Mouse (Mus musculus) kidney, adult 8-10 months (tissue): Measurements from ENCODE around the gene Dlg5.
A peak's percentile ranks its signal among the peaks of the same experiment; 100 is the strongest.

ENCODE experiments used
- DNase-seq, 2 experiments: peaks; one replicate each; pipeline ENCODE4 v3.0.0; 2022

Gene Dlg5

GRCm38 (mm10) chr14:24182955-24183354 lies 62.8 kb downstream of the Dlg5 start:
- DNase-seq = no peak

DNA sequence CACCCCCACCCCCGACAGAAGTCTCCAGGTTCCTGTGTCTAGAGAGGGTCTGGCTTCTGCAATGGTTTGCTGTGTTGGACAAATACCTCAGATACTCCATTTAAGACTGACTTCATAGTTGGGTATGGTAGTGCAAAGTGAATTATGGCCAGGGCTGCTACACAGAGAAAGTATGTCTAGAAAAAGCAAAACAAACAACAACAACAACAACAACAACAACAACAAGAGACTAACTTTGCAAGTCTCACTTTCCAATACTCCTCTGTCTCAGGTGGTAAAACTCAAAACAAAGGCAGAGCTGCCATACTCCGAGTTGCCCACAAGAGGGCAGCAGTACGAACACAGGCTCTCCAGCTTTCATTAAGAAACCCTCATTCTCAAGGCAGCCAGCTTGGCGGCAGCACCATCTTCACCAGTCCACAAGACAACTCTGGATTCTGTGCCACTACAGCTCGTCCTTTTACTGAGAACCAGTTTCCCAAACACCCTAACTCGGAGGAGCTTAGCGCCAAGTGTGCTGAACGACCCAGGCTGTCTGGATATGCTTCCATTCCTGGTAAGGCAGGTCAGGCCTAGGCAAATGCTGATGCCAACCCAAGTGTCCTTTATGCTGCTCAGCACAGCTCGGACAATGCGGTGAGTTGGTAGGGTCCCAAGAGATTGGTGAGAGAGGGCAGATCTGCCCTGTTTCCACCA lies 63.8 kb downstream of the Dlg5 start:
- DNase-seq = peak; percentile 52 to 72

DNA sequence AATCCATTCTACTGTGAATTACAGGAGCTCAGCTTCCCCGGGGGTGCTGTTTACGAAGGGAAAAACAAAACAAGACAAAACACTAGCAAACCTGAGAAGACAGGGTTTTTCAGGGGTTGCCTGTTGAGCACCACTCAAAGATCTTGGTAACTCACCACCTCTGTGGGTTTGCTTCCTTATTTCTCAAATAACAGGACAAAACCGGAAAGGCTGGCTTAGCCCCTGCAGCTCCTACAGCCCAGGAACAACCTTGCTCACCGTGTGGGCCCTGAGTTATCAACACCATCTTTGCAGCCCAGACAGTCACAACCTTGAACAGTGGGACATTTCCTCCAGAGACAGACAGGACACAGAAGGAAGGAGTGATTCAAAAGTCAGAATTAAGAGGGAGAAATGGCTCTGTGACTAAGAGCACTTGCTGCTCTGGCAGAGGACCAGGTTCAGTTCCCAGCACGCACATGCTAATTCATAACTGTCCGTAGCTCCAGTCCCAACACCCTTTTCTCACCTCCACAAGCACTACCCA lies 66.2 kb downstream of the Dlg5 start:
- peak in 1 of 2 experiments; percentile 27 for DNase-seq

DNA sequence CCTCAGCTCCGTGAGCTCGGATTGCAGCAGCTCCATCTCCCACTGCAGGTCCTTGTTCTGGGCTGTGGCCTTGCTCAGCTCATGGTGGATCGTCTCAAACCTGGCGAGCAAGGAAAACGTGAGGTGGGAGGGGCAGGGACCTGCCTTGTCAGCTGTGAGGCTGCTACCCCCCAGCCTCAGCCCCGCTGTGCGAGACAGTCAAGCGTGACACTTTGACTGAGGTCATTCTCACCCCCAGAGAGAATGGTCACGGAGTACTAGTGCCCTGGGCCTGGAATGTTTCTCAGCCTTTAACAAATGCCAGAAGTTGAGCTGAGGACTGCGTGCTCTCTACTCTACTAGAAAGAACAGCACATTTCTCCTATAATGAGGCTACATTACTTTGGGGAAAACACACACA lies 69.1 kb downstream of the Dlg5 start:
- DNase-seq = peak; percentile 43 to 55

DNA sequence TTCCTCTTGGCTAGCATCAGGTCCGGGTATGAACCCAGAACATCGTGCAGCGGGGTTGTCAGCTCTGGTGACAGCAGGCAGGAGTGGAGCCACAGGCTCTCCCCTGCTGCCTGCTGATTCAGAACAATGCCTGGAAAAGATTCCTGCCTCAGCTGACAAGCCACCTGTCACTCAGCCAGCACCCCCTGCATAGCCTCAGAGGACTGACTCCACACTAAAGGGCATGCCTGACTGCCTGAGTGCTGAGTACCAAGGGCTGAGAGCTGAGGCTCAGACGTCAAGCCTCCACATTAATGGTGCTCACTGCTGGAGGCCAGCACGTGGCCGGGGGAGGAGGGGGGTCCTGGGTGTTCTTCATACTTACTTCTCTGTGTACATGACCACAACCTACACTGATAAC lies 72.4 kb downstream of the Dlg5 start:
- DNase-seq = peak in 1 of 2 experiments; percentile 23

DNA sequence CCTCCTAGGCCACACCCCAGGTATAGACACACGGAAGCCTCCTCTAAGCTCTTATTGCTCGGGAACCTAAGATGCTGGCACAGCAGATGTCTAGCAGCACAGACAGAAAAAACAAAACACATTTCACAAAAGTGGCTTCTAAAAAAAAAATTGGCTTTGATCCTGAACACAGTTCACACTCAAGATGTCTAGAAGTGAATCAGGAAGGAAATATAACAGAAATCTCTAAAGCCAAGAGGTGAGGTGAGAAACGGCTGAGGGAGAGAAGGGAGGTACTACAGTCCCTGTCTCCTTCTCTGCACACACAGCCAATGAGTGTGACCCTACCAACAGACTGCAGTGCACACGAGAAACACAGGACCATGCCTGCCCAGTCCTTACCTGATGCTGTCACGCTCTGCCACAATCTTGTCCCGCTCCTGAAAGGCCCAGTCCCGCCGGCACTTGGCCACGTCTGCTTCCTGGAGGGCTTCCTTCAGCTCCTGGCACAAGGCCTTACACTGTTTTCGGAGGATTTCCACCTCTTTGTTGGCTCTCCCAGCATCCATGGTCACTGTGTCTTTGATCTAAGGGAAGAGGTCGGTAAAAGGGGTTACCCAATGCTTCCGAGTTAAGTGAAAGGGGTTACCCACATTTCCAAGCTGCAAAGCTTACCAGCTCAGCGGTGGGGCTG lies 73.9 kb downstream of the Dlg5 start:
- DNase-seq = no peak

DNA sequence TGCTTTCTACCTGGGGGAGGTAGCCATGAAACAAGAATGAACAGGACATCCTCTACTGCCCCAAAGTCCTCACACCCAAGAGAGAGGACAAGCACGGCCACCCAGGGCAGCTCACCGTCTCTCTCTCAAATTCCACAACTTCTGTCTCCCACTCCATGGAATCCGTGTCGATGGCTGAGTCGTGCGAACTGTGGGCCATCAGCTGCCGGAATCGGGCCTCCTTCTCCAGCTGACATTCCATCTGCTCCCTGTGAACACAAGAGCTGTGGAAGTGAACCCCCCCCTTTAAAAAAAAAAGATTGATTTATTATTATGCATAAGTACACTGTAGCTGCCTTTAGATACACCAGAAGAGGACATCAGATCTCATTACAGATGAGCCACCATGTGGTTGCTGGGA lies 79.7 kb downstream of the Dlg5 start:
- DNase-seq = no peak

DNA sequence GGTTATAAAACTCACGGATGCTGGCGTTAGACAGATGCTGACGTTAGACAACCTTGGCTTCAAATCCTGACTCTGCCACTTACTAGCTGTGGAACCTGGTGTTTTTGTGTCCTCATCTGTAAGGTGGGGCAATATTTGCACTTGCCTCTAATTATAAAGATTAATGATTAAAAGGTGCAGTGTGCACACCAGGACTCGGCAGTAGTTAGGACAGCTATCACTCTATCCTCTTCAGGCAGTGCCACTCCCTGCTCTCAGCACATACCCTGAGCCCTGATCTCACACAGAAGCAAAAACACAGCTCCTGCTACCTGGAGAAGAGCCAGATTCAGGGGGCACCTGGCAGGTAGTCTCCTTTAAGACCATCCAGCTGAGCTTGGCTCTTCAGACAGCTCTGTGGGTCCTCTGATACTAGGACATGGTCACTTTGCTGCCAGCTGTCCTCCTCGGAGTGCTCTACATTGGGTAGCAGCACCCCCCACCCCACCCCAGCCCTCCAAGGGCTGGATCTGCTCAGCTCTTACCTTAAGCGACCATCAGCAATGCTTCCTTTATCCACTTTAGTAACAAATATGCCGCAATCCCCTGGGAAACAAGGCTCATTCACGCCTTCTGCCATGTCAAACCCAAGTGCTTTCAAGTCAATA lies 80.9 kb downstream of the Dlg5 start:
- no peak for DNase-seq

- DNase-seq = no peak
Observed at GRCm38 (mm10) chr14:24162856-24163255, 82.9 kb downstream of the Dlg5 start.

- DNase-seq = no peak
Observed at GRCm38 (mm10) chr14:24148892-24149291, 96.8 kb downstream of the Dlg5 start.

- DNase-seq = no peak
Observed at GRCm38 (mm10) chr14:24144821-24145220, 100.9 kb downstream of the Dlg5 start.

DNA sequence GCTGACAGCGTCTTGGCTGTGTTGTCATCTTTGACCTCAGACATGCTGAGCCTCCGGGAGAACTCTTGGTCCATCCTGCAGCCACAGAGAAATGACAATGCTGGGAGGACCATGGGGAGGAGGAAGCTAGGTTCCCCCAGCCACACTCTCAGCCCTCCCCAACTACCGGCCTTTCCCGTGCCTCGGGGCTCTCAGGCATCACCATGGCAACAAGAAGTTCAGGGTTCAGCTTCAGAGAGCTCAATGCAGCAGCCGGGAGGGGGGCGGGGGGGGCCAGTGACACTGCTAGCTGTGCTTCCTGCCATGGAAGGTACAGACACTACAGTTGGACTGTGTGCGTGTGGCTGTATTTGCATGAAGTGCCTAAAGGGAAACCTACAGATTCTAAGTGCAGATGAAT lies 101.3 kb downstream of the Dlg5 start:
- DNase-seq = no peak

DNA sequence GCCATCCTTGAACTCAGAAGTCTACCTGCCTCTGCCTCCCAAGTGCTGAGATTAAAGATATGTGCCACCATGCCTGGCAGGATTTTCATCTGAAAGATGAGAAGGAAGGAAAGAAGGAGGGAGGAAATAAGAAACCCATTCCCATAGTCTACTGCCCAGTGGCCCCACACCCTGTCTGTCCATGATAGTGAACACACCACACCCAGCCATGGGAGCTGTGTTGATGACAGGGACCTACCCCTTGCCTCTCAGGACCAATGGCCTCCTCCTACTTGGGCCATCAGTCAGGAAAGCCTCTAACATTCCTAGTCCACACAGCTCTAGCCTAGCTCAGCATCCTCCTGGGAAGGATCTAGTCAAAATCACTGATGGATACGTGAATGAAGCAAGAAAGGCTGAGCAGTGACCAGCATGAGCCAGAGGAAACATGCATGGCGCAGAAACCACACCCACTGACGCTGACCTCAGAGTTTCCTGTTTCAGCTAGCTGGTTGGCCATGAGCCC lies 102.7 kb downstream of the Dlg5 start:
- DNase-seq = no peak

GRCm38 (mm10) chr14:24141727-24142126 lies 104.0 kb downstream of the Dlg5 start:
- no peak for DNase-seq

DNA sequence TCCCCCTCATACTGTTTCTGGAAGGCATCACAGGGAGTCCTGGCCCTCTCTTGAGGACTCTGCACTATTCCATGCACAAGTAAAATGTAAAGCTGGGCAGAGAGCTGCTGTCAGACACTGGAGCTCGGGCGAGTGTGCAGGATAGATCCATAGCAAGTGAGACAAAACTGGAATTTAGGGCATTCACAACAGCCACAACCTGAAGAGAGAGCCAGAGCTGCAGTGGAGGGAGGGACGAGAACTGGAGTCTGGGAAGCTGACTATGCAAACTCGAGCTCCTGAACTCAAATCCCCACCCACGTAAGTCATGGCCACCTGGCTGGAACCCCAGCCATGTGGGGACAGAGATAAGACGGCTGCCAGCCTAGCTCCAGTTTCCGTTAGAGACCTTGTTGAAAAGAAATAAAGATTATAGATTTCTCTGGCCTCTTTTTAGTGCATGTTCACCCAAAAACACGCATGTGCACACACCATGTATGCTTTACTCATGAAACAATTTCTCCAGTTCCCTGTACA lies 105.4 kb downstream of the Dlg5 start:
- no peak for DNase-seq

- no peak for DNase-seq
Observed at GRCm38 (mm10) chr14:24136908-24137307, 108.8 kb downstream of the Dlg5 start.

DNA sequence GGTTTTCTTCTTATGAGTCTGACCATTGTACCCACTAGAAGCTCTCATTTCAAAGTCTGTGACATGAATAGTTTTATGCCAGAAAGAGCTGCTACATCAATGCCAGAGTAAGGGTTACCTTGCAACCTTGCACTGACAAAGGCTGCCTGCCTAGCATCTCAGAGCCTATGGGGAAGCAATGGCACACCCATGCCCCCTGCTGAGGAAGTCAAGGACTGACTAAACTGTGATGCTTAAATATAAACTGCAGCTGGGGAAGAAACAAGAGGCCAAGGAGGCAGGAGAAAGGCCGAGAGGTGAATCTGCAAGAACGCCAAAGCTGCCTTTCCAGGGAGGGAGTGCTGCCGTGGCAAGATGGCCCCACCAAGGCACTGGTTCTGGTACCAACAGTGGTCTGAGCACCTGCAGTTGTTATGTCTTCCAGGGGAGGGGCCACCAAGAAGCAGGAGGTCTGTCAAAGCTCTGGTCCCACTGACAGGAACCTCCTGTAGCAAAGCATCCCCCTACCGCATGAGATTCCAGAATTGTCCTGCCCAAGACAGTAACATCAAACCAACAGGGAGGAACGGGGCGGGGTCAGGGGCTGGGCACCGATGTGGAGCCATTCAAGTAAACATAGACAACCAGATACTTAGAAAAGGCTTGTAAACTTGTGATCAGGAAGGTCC lies 111.0 kb downstream of the Dlg5 start:
- DNase-seq = no peak

GRCm38 (mm10) chr14:24133801-24134200 lies 111.9 kb downstream of the Dlg5 start:
- DNase-seq = no peak

DNA sequence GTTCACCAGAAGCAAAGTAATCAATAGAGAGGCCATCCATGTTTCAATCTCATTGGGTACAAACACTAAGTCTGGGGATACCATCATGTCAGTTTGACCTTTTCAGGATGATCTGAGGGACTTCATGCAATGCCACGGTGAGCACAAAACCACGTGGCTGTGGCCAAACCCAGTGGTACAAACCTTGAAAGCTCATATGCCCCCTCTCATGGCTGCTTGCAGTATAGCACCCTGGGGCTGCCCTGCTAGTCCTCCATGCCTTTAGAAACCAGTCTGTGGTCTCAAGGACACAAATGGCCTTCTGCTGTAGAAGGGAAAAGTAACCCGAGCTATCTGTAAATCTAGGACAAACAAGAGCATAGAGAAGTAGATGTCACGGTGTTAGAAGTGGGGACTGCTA lies 113.6 kb downstream of the Dlg5 start:
- peak; percentile 18 to 62 for DNase-seq

GRCm38 (mm10) chr14:24125069-24125468 lies 120.7 kb downstream of the Dlg5 start:
- DNase-seq = peak in 1 of 2 experiments; percentile 27

DNA sequence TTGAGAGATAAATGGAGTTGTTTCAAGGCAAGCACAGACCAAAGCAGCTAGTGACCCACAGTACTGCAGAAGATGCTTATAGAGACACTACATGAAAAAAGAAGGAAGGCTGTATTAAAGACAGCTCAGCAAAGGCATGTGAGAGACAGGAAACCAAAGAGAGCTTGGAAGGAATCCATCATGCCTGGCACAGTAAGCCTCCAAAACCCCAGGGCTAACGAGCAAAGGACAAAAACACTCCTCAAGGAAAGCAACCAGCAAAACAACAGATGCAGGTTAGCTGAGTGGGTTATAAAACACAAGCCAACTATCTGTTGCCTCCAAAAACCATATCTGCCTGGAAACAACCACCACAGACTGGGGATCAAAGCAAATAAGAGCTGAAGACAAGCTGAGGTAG lies 121.5 kb downstream of the Dlg5 start:
- DNase-seq = no peak

DNA sequence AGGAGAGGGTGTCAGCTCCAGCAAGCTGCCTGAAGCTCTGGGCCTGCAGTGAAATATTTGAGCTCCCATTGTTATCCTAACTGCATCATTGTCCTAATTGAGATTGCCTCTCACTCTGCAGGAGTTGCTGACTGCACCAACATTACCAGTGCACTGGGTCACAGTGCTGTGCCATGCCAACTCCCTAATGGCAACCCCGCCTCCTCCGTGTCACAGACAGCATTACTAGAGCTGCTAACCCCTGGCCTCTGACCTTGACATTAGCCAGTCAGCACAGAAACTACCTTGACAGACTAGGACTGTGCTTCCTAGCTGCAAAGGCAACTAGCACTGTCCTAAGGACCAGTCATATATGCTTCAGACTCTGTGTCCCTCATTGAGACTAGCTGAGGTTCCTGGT lies 139.0 kb downstream of the Dlg5 start:
- DNase-seq = no peak

DNA sequence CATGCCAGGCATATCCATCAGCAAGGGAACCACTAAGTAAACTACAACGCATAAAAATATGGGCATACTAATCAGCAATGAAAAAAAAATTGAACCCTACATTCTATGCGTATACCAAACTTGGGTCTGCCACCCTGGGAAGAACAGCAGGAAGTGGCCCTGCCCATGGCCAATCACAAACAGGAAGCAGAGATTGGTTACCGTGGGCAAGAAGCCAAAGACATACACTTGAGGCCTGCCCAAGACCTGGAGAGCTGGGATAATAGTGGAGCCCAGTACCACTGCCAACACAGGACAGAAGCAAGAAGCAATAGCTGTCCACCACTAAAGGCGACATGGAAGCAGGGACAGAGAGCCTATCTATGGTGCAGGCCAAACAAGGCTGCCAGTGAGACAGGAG lies 146.9 kb downstream of the Dlg5 start:
- DNase-seq = no peak
